In genomic region chr10:83139276-83139675, GRCm38 (mm10) we compare ENCODE assay signal across 12 mouse cellular contexts.
"Had no signal": no experiment of that assay in that cellular context is flagged by ENCODE, and none has a peak within 500 bp of the region (broad histone marks: within the 10 kb centered on the region; RNA-seq: fewer than 3 reads in every experiment).

No protein-coding gene starts in this region.

- H3K4me3 ChIP-seq: kidney, embryonic 15.5 days; left cerebral cortex, adult 2 months; liver, embryonic 13.5 days; midbrain, embryonic 12.5 days had no signal

- H3K4me2 ChIP-seq: kidney, embryonic 15.5 days; liver, embryonic 13.5 days; midbrain, embryonic 12.5 days had no signal

- H3K27me3 ChIP-seq: kidney, embryonic 15.5 days; liver, embryonic 13.5 days had no signal

- H3K9me3 ChIP-seq: kidney, embryonic 15.5 days; liver, embryonic 13.5 days; midbrain, embryonic 12.5 days had no signal

- ATAC-seq: liver, postnatal 0 days; midbrain, embryonic 16.5 days had no signal

- H3K36me3 ChIP-seq: kidney, embryonic 15.5 days; liver, embryonic 13.5 days; midbrain, embryonic 12.5 days had no signal

- H3K27ac ChIP-seq: kidney, embryonic 15.5 days; left cerebral cortex, adult 2 months; liver, embryonic 13.5 days; midbrain, embryonic 12.5 days; stomach, postnatal 0 days had no signal

- DNase-seq: kidney, adult 2 months; kidney, postnatal 14 days; liver; liver, embryonic 13.5 days; liver, postnatal 0 days; right cerebral cortex, adult 18-20 months; thymus, postnatal 4 days had no signal

- H3K9ac ChIP-seq: kidney, embryonic 15.5 days; liver, embryonic 13.5 days; liver, postnatal 0 days; midbrain, embryonic 12.5 days had no signal
